Mouse (Mus musculus) liver, adult 2 months (tissue): ENCODE measurements around the gene Slc41a3.

ENCODE experiments used
- CTCF ChIP-seq: fragments of 200-500 bp; IDR thresholded peaks from 2 replicates; pipeline ENCODE4 v1.5.1; 2011; ENCODE audit warnings: low read depth, low read length, control low read depth
- POLR2A ChIP-seq: fragments of 200-500 bp; IDR thresholded peaks from 2 replicates; pipeline ENCODE4 v1.6.1; 2011; ENCODE audit warnings: low read length, control low read depth; ENCODE audit not compliant: insufficient read depth; ENCODE audit errors: extremely low read depth

GRCm38 (mm10) chr6:90569736-90570383, 34.7 kb upstream of the Slc41a3 start:
- TF ChIP-seq CTCF (no peak), POLR2A (no peak)
